Mouse (Mus musculus) gastrocnemius, postnatal 14 days (tissue): ENCODE data around the gene Lactb. TPM values are rescaled to one million over a fixed set of nuclear protein-coding genes. Genes with fewer than 3 reads are reported as not detected.

Source experiments
- DNase-seq: peaks from one replicate; pipeline ENCODE4 v3.0.0; 2021; ENCODE audit warnings: mixed read lengths
- intact Hi-C: fragments of 180-260 bp; cut with DNase I; formaldehyde crosslinking; loops from one replicate; pipeline ENCODE4 v1.15.1; 2025; ENCODE audit warnings: low total_unique reads
- total RNA-seq, 2 experiments: library from RNA; stranded (reverse); gene quantifications; 2 replicates each; pipeline ENCODE4 v1.2.3; 2021

Gene Lactb
- total RNA-seq, 2 experiments from 2014 or later = 21.3 to 21.6 TPM

DNA sequence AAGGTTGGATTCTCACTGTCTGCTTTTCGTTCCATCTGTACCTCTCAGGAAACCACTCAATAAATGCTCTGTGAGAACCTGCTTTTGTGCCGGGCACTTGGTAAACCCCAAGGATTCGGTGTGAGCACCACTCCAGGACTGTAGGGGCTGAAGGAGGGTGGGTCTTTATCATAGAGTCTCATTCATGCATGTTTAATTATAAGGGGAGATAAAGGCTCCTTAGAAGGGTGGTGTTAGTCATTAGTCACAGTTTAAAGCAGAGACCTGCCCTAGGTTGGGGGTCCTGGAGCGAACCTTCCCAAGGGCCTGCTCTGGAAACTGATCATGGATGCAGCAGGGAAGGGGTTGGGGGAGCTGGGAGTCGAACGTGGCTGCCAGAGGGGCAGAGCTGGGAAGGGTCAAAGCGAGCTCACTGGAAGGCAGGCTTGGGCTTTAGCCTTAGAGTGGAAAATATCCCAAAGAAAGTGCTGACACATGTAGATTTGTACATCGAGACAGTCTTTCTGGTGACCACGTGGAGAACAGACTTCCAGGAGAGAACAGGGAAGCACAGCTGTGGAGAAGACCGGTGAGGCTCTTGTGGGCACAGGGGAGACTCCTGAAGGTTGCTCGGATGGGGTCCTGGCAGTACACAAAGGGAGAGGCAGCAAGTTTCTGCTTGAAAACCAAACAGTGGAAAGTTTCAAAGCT, 13.1 kb upstream of the Lactb start:
- intact Hi-C loops = no loop called here
- no peak for DNase-seq

GRCm38 (mm10) chr9:66985377-66985776, 10.1 kb upstream of the Lactb start:
- intact Hi-C loops = no loop called here
- no peak for DNase-seq

DNA sequence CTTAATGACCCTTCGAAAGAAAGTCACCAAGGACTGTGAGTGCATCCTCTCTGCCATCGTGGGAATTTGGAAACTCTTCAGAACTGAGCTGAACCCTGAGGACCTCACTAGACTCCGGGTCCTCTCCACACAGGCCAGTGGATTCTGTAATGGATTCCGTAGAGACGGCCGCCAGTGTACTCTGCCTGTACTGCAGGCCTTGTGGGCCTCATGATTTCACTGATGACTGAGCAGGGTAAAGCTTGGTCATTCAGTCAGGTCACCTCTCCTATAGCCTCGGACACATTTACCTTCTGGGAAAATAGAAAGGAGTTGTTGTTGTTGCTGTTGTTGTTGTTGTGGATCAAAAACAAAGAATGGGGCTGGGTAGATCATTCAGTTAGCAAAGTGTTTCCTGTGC, 6.8 kb upstream of the Lactb start:
- intact Hi-C loops = no loop called here

DNA sequence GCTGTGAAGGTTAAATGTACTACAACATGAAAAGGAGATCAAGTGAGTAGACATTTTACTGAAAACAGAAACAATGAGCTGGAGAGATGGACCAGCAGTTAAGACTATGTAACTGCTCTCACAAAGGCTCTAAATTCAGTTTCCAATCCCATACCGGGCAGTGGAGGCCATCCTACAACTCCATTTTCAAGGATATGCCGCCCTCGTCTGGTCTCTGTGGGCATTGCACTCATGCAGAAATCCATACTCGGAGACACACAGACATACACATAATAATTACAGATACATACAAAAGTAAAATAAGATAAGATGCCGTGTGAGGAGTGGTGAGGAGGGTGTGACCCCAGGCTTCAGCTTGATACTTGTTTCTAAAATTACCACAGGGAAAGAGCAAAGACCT, 5.2 kb upstream of the Lactb start:
- intact Hi-C loops = no loop called here
- DNase-seq = peak; percentile 62

More for the DNA sequence above, 6.8 kb upstream of the Lactb start:
- no peak for DNase-seq

DNA sequence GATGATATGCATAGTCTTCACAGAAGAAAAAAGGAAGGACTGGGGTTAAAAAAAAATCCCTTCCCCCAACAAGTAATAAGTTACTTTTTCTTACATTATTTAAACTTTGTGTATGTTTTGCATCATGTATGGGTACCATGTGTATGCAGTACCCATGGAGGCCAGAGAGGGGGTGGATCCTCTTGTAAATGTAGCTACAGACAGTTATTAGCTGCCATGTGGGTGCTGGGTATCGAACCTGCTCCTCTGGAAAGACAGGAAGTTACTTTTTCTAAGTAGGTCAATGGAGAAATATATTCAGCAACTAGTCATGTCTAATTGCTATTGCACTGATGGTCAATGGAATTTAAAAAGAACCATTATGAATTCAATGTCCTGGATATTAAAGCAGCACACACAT, 3.2 kb upstream of the Lactb start:
- no peak for DNase-seq
- intact Hi-C loops = no loop called here

GRCm38 (mm10) chr9:66977982-66978381, 2.7 kb upstream of the Lactb start:
- intact Hi-C loops = no loop called here

DNA sequence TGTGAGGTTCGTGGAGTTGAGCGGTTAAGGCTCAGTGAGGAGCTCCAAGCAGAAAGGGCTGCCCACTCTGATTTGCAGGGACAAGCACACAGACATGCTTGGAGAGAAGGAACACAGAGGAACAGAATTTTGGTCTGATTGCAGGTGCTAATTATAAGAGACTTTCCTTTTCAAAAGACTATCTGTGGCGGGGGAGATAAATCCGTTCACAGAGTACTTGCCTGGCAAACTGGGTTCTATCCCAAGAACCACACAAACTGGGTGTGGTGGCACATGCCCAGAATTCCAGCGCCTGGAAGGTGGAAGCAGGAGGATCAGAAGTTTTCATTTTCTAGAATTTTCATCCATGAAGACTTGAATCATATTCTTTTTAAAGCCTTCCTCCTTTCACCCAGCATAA, 1.8 kb upstream of the Lactb start:
- intact Hi-C loops = no loop called here

More at GRCm38 (mm10) chr9:66977982-66978381, 2.7 kb upstream of the Lactb start:
- DNase-seq = no peak

GRCm38 (mm10) chr9:66974721-66975225, 511 bp downstream of the Lactb start:
- DNase-seq = peak; percentile 81
- intact Hi-C loops = no loop called here

More for the DNA sequence above, 1.8 kb upstream of the Lactb start:
- DNase-seq = no peak

DNA sequence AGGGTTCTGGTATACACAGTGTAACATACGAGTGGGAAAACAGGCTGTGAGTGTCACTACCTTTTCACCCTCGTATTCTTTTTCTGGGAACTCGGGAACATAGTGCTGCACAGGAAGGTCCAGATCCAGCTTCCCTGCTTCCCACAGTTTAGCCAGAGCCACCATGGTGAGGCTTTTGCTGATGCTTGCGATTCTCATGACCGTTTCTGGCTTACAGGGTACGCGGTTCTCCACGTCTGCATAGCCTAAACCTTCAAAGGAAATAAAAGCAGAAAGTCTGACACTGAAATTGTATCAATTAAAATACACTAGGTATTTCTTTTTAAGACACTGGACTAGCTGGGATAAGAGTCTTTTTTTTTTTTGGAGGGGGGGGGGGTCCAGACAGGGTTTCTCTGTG, 4.2 kb downstream of the Lactb start:
- intact Hi-C loops = no loop called here
- DNase-seq = no peak

DNA sequence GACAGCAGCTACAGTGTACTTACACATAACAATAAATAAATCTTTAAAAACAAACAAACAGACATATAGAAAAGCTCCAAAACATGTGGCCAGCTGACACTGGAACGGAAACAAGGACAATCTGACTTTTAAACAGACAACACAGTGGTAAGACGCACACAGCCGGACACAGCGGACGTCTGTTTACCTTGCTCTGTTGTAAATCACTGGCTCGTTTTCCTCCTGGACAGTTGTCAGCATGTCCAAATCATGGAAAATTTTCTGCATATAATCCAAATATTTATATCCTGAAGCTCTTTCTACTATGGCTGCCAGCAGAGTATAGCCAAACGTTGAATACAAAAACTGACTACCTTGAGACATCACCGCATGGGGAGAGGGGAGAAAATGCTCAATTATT, 7.8 kb downstream of the Lactb start:
- intact Hi-C loops = no loop called here
- no peak for DNase-seq

DNA sequence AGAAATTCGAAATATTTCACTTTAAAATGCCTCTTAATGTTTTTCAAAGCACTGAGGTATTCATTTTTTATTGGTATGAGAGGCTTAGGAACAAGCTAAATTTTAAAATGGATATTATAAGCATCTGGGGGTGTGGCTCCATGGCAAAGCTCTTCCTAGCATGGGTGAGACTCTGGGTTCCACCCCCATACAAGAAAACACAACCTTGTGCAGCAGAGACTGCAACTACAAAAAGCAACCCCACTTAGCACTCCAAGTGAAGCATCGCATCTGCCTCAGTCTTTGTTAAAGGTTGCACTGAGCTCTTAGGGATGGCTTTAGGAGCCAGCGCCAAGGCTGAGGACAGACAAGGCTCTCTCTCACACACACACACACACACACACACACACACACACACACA, 13.8 kb downstream of the Lactb start:
- no peak for DNase-seq
- intact Hi-C loops = no loop called here

GRCm38 (mm10) chr9:66957451-66957850, 17.8 kb downstream of the Lactb start:
- intact Hi-C loops = no loop called here
- no peak for DNase-seq

GRCm38 (mm10) chr9:66952886-66953285, 22.4 kb downstream of the Lactb start:
- intact Hi-C loops = no loop called here

DNA sequence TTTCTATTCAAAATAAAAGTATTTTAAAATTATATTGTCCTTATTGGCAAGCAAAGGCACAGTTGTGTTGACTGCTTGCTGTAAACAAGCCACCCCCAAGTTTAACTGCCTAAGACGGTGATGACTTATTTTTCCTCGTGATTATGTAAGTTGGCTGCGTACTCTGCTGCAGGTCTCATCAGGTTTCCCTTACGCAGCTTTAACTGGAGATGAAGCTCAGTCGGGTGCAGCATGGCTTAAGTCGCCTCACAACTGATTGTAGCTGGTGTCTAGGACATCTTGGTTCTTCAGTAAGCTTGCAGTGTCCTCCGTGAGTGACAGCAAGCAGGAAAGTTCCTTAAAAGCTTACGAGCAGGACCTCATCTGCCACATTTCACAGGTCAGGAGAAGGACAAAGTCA, 23.0 kb downstream of the Lactb start:
- no peak for DNase-seq
- intact Hi-C loops = no loop called here

More at GRCm38 (mm10) chr9:66952886-66953285, 22.4 kb downstream of the Lactb start:
- DNase-seq = no peak

- intact Hi-C loops = no loop called here
- no peak for DNase-seq
Observed at GRCm38 (mm10) chr9:66948536-66948935, 26.7 kb downstream of the Lactb start.

DNA sequence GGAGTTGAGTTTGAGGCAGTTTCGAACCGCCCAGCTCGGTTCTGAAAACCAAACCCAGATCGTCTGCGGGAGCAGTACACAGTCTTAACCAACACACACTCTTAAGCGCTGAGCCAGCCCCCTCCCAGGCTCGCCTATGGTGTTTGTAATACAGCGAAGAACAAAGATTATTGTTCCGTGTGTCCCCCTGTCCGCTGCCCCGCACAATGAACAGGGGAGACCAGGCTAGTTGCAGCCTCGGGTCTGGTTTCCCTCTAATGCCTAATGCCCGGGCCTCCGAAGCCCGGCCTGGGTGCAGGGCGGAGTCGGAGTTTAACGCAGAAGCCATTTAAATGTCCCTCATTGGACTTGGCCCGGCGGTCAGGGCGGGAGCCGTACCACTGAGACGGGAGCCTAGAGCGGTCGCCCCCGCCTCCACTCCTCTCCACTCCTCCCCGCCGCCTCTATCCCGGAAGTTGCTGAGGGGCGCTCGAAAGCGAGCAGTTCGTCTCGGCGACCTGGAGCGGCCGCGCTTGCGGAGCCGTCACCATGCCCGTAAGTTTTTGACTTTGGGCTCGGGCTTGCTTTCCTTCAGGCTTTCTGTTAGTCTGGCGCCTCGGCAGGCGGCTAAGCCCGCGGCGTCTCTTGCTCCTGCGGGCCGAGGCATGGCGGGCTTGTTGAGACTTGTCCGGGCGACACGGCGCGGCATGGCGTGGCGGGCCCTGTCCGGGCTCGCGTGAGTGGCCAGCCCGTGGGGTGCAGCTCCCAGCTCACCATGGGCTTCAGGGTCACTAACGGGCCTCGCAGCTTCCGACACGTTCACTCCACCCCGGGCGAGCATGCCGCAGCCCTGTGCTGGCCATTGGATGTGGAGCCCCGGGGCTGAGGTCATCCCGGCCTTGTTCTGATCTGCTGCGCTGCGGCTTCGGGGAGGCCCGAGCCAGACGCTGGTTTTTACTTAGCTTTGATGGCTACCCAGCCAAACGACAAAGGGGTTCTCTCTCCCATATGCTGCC, 29.3 kb downstream of the Lactb start, which contains the start of gene Rps27l:
TSS of gene Rps27l (plus strand) at position 440 of the 995 bp plus-strand sequence.
- intact Hi-C loops = no loop called here
- peak; percentile 95 for DNase-seq

DNA sequence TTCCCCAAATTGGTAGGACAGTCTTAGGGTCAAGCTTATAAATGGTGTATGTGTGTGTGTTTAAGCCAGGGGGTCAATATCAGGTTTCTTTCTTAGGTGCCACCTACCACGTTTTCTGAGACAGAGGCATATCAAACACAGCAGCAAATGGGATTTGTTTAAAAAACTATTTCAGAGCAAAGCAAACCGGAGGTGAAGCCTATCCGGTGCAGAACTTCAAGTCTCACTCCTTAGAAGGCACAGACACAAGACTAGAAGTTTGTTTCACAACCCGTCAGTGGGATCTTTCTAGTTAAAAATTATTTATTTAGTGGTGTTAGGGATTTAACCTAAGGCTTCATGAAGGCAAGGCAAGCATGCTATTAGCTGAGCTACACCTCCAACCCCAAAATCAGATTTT, 30.1 kb downstream of the Lactb start:
- intact Hi-C loops = no loop called here

DNA sequence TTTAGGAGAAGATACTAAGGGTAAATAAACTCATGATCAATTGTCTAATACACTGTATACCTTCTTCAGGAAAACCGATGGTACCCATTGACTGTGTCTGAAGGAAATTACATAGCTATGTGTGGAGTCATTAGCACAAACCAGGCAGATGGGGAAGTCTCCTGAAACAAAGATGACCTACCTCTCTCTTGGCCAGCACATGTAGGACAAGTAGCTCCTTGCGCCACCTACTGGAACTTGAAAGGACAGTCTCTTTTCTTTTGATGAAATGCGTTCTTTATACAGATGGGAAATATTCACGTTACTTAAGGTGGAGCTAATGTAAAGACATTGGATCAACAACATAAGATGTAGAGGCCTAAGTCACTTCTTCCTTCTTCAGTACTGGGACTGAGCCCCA, 36.4 kb downstream of the Lactb start:
- no peak for DNase-seq
- intact Hi-C loops = loop anchor here (10.0 kb wide), 1 partner anchor 294 kb away; no protein-coding TSS in a partner anchor

More for the DNA sequence above, 30.1 kb downstream of the Lactb start:
- no peak for DNase-seq

DNA sequence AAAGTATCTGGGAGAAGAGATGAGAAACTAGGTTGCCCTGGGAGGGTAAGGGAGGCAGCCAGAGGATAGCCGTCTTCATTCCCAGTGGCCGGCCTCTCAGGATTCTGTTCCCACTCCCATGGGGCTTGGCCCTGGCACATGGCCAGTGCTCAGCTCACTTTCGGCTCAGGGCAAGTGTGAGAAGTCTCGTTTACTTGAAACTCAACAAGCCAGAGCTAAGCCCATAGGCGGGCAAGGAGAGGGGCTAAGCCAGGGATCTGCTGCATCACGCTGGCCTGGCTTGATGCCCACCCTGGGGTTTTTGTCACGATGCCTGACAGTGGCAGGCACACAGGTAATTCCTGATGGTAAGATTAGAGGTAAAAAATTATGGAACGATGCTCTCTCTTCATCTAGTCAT, 37.8 kb downstream of the Lactb start:
- DNase-seq = peak; percentile 67
- intact Hi-C loops = loop anchor here (10.0 kb wide), 1 partner anchor 293 kb away; no protein-coding TSS in a partner anchor
